Mouse (Mus musculus): ENCODE measurements around the gene Dlg1. TPM values are rescaled to one million over a fixed set of nuclear protein-coding genes. Genes with fewer than 3 reads are reported as not detected.

The Dlg1 gene
- total RNA-seq (2021), result 10 to 100 TPM; 41.7 to 41.8 TPM

DNA sequence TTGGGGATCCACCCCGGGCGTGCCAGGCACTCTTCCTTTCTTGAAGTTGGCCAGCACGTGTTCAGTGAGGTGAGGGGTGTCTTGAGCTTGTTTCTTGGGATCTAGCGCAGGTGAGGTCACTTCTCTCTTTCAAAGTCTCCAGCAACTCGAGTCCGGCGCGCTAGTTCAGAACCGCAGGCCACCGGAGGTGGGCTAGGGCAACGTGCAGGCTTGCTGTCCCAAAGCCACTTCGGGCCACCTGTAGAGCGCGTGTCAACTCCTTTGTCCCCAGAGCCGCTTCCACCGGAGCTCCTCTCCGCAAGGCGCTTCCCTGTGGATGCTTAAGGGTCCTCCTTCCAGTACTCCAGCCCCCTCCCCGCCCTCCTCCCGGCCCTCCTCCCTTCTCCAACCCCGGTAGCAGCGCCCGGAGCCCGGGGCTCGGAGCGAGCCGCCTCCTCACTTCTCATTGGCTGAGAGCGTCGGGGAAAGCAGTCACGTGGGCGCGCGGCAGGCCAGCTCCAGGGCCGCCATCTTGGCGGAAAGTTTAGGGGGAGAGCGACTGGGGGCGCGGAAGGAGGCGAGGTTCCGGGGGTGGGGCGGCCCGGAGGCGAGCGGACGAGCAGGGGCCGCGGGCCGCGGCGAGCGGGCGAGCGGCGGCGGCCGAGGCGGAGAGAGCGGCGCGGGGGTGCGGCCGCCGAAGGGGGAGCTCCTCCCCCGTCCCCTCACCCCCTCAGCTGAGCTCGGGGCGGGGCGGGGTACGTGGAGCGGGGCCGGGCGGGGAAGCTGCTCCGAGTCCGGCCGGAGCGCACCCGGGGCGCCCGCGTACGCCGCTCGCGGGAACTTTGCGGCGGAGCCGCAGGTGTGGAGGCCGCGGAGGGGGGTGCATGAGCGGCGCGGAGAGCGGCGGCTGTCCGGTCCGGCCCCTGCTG lies at the start of gene Dlg1:
Dlg1 (plus strand) TSS at position 65 of the 908 bp plus-strand sequence.
- DNase-seq (ENCODE audit: low spot score), result peak; percentile 78
- intact Hi-C loops (cut with DNase I), result no loop called here

DNA sequence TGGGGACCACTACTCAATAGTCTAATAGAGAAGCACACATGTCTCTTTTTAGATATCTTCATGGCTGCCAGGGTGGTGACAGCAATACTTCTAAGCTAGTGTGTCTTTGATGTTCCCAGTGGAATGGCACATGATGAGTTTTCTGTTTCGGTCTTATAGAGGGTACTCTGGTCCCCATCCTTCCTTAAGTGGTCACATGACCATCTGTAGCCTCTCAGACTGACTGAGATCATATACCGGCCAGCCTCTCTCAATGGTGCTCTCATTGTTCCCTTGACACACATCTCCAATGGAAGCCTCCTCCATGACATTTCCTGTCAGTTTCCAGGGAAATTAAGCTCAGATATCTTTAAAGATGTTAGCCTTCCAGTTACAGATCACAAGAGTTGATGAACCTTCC lies 46.9 kb upstream of the Dlg1 start:
- intact Hi-C loops (cut with DNase I), result no loop called here
- DNase-seq (ENCODE audit: low spot score), result no peak

DNA sequence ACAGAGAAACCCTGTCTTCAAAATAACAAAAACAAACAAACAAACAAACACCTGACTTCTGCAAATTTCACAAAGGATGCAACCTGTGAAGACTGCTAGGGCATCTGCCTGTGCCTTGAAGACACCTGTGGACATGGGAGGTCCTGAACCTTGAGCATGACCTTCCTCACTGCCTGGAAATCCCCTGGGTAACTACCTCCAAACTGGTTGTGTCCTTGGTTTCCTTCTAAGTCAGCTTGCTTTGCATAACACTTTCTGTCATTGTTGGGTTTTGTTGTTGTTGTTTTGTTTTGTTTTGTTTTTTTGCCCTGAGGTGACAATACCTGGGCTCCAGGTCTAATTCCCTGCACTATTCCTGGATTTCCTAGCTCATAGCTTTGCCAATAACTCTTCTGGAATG lies 46.1 kb upstream of the Dlg1 start:
- DNase-seq (ENCODE audit: low spot score), result no peak

DNA sequence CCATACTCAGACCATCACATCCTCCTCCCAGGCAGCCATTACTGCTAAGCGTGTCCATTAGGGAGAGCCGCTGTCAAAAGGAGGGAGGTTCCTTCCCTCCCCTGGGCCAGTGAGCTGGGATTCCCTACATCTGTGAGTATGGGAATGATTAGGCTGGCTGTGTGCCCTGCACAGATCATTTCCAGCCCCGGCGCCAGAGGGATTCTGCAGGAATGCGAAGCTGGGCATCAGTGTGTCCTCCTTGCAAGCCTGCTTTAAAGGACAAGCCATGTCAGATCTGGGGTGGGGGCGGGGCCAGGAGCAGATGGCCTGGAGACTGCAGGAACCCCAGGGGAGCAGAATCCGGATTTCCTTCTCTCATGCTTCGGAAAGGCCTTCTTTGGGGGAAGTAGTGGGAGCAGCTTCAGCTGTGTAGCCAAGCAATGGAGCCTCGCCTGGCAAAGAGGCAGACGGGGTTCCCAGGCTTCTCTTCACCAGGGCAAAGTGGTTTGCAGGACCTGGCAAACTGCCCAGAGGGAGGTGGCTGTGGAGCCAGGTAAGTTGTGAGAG lies 45.3 kb upstream of the Dlg1 start:
- peak; percentile 17 for DNase-seq (ENCODE audit: low spot score)
- intact Hi-C loops (cut with DNase I), result no loop called here

More for the DNA sequence above, 46.1 kb upstream of the Dlg1 start:
- intact Hi-C loops (cut with DNase I), result no loop called here

DNA sequence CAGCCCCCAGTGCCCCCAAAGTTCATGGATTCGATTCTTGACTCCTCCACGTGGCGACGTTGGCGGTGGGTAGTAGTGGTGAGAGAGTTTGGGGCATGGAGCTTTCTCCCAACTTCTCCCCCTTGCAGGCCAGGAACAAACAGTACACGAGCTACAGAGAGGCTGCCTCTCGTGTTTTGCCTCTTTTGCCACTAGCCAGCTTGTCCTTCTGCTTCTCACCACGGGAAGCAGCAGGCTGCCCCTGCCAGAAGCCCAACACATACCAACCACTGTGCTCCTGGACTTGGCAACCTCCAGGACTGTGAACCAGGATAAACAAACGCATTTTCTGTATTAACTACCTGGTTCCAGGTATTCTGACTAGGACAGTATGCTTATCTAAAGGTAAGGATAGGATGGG lies 44.6 kb upstream of the Dlg1 start:
- intact Hi-C loops (cut with DNase I), result no loop called here
- no peak for DNase-seq (ENCODE audit: low spot score)

DNA sequence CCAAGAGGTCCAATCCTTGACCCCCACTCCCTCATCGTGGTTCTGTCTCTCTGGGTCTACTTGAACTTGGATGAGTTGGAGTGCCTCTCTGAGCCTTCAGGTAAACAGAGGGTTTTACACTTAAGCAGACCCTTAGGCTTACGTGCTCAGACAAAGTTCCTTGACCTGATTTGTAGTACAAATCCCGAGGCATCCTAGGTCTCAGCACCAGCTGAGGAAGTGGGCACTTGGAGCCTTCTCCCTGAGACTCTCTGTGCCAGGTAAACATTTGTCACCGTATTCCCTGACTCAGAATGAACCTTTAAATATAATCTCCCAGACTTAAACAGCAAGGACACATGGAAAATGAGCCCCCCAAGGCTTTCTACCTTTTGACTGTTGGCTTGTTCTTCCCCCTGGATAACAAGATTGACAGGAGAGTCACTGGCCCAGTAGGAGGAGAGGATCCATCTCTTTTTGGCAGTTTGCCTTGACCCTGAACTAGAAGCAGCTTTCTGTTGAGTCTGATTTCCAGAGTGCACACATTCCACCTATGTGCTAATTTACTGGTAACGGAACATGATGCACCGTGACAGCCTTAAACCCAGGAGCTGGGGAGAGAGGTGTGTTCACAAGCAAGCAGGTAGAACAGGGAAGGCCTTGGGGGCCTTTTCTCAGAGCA lies 43.4 kb upstream of the Dlg1 start:
- intact Hi-C loops (cut with DNase I), result no loop called here
- no peak for DNase-seq (ENCODE audit: low spot score)

DNA sequence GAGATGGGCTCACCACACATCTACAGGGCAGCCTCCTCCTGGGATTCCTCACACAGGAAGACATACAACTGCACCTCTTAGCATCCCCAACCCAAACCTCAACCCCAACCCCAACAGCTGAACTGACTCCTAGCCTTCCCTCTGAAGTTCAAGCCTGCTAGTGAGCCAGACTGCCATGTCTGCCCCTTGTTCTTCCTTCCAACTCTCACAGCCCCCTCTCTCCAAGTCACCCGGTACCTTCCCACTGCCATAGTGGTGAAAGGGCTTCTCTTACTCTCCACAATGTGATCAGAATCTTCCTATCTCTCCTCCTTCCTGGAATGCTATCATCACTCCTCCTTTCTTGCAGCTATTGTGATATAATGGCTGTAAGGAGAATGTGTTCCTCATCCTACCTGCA lies 40.9 kb upstream of the Dlg1 start:
- no peak for DNase-seq (ENCODE audit: low spot score)
- intact Hi-C loops (cut with DNase I), result no loop called here

DNA sequence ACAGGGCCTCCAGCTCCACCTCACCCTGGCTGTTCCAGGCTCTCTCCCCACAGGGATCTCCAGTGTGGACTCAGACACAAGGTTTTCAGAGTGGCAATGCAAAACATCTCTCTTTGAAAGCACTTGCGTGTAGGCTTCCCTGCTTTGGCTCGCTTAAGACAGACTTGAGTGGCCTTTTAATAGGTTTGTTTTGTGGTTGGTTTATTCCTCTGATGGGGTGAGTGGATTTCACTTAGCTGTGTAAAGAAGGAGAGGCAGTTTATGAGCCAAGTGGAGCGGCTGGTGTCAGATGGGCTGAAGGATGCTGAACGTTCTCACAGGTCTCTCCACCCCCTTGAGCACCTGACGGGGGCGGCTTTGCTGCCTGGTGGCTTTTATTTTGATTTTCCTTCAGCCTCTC lies 40.1 kb upstream of the Dlg1 start:
- intact Hi-C loops (cut with DNase I), result no loop called here

DNA sequence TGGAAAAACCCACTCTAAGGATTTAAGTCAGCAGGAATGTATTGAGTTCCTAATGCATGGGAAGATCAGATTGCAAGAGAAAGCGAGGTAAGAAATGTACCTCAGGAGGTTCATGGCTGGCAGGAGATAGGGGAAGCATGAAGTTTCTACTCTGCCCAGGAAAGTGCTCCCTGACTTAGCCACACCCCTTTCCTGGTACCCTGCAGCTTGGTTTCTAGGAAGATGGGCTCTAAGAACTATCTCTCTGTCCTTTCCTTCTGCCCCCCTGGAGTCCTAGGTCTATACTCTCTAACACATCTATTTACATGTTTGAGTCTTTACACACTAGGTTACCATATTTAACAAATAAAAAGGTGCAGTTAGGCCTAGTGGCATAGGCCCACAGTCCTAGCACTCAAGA lies 38.5 kb upstream of the Dlg1 start:
- DNase-seq (ENCODE audit: low spot score), result no peak
- intact Hi-C loops (cut with DNase I), result no loop called here

More for the DNA sequence above, 40.1 kb upstream of the Dlg1 start:
- DNase-seq (ENCODE audit: low spot score), result no peak

DNA sequence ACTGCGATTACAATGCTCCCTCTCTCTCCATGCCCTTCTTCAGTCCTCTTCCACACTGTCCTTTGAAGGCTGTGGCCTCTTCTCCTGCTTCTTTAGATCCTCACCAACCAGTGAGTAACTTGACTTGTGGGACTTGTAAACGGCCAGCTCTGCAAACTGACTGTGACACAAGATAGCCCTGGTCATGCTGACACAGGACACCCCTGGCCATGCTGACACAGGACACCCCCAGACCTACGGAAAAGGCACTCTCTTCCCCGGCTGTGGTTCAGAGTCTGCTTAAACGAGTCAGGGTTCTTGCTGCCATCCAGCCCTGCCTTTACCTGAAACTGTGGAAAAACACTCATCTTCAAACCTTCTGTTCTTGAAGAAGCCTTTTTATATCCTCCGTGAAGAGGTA lies 36.9 kb upstream of the Dlg1 start:
- intact Hi-C loops (cut with DNase I), result no loop called here
- DNase-seq (ENCODE audit: low spot score), result no peak

DNA sequence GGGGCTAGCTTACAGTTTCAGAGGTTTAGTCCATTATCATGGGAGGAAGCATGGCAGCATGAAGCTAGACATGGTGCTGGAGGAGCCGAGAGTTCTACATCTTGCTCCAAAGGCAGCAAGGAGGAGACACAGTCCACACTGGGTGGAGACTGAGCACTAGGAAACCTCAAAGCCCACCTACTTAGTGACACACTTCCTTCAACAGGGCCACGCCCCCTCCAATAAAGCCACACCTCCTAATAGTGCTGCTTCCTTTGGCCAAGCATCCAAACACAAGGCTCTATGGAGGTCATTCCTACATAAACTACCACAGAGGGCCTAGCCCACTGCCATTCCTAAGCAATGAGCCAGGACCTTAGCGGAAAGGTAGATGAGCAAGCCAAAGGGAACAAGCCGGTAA lies 32.9 kb upstream of the Dlg1 start:
- DNase-seq (ENCODE audit: low spot score), result no peak
- intact Hi-C loops (cut with DNase I), result no loop called here

DNA sequence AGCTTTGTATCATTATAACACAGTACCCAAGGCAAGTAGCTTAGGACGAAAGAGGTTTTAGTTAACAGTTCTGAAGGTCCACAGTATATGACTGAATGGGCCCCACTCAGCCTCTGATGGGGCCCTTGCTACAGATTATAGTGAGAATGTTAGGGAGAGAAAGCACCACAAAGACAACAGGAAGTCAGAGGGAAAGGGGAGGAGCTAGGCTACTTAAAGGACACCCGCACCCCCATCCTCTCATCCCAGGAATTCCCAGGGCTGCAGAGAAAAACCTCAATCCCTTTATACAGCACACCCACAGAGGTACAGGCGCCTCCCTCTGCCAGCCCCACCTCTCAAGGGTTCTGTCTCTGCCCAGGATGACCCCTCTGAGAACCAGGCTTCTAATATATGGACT lies 32.2 kb upstream of the Dlg1 start:
- intact Hi-C loops (cut with DNase I), result no loop called here

DNA sequence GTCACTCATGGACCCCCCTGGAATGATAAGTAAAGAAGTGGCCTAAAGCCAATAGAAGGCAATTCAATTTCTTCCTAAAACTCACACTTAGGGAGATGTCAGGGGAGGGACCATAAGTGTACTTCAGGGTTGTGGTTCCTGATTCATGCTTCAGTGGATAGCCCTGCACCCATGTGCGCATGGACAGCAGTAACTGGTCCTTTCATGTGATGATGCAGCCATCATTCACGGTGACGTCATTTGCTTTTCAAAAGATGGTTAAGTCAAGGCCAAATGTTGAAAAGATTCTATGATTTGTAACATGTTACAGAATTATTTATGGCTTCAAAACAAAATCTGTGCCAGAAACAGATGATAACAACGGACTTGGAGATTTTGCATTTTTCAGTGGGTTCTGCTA lies 28.9 kb upstream of the Dlg1 start:
- intact Hi-C loops (cut with DNase I), result no loop called here

More for the DNA sequence above, 32.2 kb upstream of the Dlg1 start:
- no peak for DNase-seq (ENCODE audit: low spot score)

DNA sequence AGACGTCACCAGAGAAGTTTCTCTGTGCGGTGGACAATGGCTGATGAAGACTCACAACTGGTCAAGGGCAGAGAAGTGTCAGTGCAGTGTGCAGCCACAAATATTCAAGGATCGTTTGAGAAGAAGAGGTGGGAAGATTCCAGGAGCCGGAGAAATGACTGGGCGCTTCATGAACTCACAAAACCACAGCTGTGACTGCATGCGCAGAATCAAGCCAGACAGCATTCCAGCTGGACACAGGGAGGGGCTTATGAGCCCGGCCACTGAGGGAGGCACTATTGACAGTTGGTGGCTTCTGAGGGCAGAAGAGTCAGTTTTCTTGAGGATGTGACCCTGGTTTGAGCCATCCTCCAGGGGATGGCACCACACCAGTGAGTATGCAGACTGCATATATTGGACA lies 24.9 kb upstream of the Dlg1 start:
- DNase-seq (ENCODE audit: low spot score), result no peak
- intact Hi-C loops (cut with DNase I), result no loop called here

More for the DNA sequence above, 28.9 kb upstream of the Dlg1 start:
- no peak for DNase-seq (ENCODE audit: low spot score)

DNA sequence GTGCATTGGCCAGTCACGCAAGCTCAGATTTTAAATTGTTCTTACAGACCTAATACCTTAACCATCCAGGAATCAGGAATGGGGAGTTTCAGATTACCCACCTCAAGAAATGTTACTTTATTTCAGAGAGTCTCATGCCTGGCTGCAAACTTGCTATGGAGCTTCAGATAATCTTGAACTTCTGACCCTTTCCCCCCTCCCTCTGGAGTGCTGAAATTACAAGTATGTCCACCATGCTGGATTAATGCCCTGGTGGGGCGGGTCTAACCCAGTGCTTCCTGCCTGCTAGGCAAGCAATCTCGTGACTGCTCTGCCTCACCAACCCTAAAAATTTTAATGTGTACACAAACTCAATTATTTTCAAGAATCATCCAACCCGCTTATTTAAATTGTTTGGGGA lies 23.3 kb upstream of the Dlg1 start:
- no peak for DNase-seq (ENCODE audit: low spot score)
- intact Hi-C loops (cut with DNase I), result no loop called here

DNA sequence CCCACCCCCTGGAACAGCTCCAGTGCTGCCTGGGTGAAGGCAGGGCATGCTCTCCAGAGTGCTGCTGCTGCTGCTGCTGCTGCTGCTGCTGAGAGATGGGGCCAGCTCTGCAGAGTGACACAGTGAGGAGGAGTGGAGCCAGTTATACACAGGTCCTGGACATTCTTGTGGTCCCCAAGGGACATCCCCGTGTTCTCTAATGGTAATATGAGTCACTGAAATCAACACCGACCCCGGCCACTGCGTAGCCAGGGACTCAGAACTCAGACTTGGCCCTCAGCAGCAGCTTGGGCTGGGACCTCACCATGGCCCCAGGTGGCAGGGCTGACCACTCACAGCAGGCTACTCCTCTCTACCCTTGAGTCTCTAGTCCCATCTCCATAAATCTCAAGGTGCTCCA lies 21.5 kb upstream of the Dlg1 start:
- no peak for DNase-seq (ENCODE audit: low spot score)
- intact Hi-C loops (cut with DNase I), result no loop called here

DNA sequence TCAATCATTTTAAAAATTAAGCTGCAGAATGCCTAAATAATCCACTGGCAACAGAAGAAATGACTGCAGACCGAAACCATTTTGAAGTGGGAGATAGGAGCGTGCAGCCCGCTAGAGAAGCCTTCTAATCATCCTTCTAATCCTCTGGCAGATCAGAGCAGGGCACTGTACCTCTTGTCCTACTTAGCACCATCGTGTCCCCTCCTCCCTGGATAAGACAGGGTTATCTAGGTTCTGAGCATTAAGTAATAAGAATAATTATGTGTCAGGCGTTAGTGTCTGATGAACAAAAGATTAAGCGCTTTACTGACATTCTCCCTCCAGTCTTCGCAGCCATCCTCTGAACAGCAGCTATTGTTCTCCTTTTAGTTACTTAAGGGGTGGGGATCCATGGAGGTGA lies 16.0 kb upstream of the Dlg1 start:
- intact Hi-C loops (cut with DNase I), result no loop called here
- DNase-seq (ENCODE audit: low spot score), result no peak

DNA sequence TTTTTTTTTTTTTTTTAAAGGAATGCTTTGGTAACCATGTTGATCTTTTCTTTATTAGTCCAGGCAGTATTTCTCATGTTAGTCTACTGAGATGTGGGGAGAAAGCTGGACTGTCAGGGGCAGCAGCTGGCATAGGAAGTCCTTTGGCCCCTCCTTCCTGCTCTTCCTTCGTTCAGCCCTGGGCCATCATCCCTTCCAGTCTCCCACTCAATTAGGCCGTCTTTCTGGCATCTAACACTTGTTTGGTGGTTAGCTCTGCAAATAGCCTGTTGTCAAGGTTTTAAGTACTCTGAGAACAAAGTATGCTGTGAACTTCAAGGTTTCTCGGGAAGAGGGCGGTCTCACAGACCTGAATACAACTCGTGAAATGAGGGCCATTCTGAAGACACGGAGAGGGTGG lies 12.5 kb upstream of the Dlg1 start:
- DNase-seq (ENCODE audit: low spot score), result no peak
- intact Hi-C loops (cut with DNase I), result no loop called here

DNA sequence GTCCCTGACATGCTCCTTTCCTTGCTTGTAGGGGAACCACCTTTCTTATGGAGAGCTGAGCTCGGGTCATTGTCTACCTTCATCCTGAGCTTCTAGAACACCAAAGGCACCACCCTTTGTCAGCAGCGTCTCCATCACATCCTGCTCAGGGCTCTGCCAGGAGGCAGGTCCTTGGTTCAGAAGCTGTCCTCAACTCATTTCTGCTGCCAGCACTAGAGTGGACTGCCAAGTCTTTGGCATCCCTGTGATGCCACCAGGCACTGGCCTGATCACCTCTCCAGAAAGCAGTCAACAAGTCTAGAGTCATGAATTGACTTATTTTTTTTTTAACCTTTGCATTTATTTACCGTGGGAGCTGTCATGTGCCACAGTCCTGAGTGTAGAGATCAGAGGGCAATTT lies 11.7 kb upstream of the Dlg1 start:
- intact Hi-C loops (cut with DNase I), result no loop called here
- no peak for DNase-seq (ENCODE audit: low spot score)

DNA sequence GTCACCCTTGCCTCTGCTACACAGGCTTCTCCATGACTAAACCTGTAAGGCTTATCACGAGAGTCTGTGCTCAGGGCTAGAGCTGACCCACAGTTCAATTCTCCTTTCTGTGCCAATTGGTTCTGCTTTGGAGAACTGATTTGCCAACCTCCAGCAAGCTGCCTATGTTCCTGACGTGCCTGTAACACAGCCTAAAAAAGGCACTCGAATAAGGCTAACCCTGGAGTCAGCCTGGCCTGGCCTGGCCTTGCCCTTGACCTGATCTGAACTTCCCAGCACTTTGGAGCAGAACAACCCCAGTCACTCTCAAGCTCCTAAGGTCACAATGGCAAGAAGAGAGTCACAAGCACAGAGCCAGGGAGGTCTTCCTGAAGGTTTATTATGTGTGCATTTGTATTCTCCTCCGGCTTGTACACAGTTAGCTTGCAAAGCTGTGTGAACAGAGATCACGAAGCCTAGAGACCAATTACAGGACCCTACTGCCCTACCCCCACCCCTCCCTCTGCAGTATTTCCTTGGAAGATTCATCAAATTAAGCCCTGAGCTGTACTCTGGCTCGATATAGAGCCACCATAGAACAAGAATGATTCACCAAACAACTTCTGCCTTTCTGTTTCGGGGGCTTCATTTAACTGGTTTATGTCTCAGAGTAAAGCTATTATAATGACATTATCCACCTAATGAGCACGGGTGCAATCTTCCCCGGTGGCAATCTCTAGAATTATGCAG lies 11.0 kb upstream of the Dlg1 start:
- intact Hi-C loops (cut with DNase I), result no loop called here
- no peak for DNase-seq (ENCODE audit: low spot score)

DNA sequence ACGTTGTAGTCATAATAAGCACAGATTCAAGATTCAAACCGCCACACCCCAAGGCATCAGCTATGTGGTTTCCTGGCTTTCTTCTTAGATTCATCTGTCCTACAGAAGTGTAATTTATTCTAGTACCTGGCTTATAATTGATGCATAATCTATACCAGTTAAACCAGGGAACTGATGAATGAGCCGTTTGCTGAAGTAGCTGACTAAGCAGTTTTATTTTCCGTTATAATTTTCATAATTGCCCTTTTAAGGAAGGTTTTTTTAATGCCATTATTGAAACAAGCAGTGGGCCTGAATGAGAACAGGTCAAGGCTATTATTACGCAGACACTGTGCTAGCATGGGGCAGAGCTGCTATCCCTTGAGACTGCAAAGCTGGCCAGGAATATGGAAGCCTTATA lies 9.6 kb upstream of the Dlg1 start:
- intact Hi-C loops (cut with DNase I), result no loop called here
- no peak for DNase-seq (ENCODE audit: low spot score)

Data from heart, postnatal 25 days (tissue).